Mouse (Mus musculus) large intestine, adult 2 months (tissue): ENCODE data around the gene Tex29. TPM values are rescaled to one million over a fixed set of nuclear protein-coding genes. Genes with fewer than 3 reads are reported as not detected.

Source experiments
- DNase-seq: peaks from one replicate; pipeline ENCODE4 v3.0.0-alpha.2; 2012; ENCODE audit warnings: low read depth, low spot score
- WGBS: fragments of 180-500 bp; shearing (Covaris S2); methylation state at CpG from one replicate; pipeline ENCODE4 v1.1.7; 2018; 5-methylcytosine and 5-hydroxymethylcytosine counted together
- polyA plus RNA-seq: library from polyadenylated mRNA; depleted of rRNA; stranded (reverse); fragments of >200 nt; gene quantifications from 2 replicates; pipeline ENCODE4 v1.2.3, GENCODE M21; 2012; rRNA removed

Gene Tex29
- polyA plus RNA-seq, 1 experiment, result not detected

DNA sequence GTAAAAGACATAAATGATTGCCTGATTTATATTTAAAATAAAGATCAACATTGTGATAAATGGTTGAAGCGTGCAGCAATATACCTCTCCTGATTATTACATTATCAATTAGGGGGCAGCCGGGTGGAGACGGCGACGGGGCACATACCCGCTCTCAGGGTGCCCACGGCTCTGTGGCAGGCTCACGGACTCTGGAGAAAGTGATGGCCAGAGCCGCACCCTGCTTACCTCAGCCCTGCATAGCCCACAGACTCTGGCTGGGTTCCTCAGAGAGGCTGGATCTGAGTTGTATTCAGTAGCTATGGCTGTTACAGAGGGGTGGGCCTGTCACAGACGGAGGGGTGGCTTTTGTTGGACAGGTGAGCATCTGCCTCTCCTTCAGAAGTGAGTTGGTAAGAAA lies 56.4 kb downstream of the Tex29 start:
- DNase-seq, result no peak
- 82% methylated on average over 10 of the region's 10 CpGs for WGBS

DNA sequence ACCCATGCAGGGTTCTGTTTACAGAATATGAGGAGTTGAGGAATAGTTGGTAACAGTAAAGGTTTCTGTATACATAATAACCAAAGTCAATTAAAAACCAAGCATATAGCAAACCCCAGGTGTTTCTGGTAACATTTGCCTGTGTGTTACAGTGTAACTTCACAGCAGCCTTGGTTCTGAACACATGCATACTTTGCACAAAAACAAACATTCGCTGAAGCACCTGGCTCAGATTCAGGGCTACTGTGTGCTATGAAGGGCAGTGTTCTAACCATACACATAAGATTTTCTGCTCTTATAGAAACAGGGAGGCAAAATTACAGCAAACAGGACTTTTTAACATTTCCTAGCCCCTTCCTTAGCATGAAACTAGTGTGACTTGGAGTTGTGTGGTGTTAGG lies 58.5 kb downstream of the Tex29 start:
- 36% methylated on average over 1 of the region's 1 CpGs for WGBS
- DNase-seq, result no peak

Other genes with a start within 250 kb of the Tex29 start
- 36.3 and 45.9 TPM in 2 replicates for gene Ankrd10, start 204.7 kb upstream of the Tex29 start, polyA plus RNA-seq
- gene 1700016D06Rik, start 139.4 kb upstream of the Tex29 start, polyA plus RNA-seq, result not detected in 2 replicates
- 19.9 and 26.1 TPM in 2 replicates for gene Arhgef7, start 112.8 kb upstream of the Tex29 start, polyA plus RNA-seq